Mouse (Mus musculus) MEL (cell line): ENCODE data around the gene Ifit1bl2.

Experiments used
- CTCF ChIP-seq, 3 experiments: IDR thresholded peaks in 2 of 3; conservative IDR thresholded peaks in 1 of 3; 2 replicates each; pipeline ENCODE4 v1.5.1; 2011 to 2012; ENCODE audit warnings: low read length in 3 of 3, low read depth in 2 of 3, mild to moderate bottlenecking in 2 of 3, improper control_type of control experiment in 1 of 3, inconsistent platforms in 1 of 3, mixed read lengths in 1 of 3, moderate library complexity in 1 of 3; ENCODE audit not compliant: control insufficient read depth in 1 of 3, insufficient read depth in 1 of 3, poor library complexity in 1 of 3, severe bottlenecking in 1 of 3
- E2F4 ChIP-seq: IDR thresholded peaks from 2 replicates; pipeline ENCODE4 v1.6.1; 2011; ENCODE audit warnings: low read depth, low read length, improper control_type of control experiment, borderline replicate concordance
- GABPA ChIP-seq: IDR thresholded peaks from 2 replicates; pipeline ENCODE4 v1.6.1; 2012; ENCODE audit warnings: low read depth, mild to moderate bottlenecking, inconsistent platforms, low read length, improper control_type of control experiment, moderate library complexity
- GATA1 ChIP-seq: IDR thresholded peaks from 2 replicates; pipeline ENCODE4 v1.6.1; 2011; ENCODE audit warnings: low read depth, low read length, improper control_type of control experiment
- HCFC1 ChIP-seq: IDR thresholded peaks from 2 replicates; pipeline ENCODE4 v1.6.1; 2012; ENCODE audit warnings: low read depth, mild to moderate bottlenecking, inconsistent platforms, low read length, improper control_type of control experiment, moderate library complexity
- POLR2A ChIP-seq, 2 experiments: IDR thresholded peaks; 2 replicates each; pipeline ENCODE4 v1.6.1; 2011 to 2012; ENCODE audit warnings: low read length in 2 of 2, mild to moderate bottlenecking in 2 of 2, control low read depth in 1 of 2, improper control_type of control experiment in 1 of 2, low read depth in 1 of 2, moderate library complexity in 1 of 2; ENCODE audit not compliant: control insufficient read depth in 1 of 2, insufficient read depth in 1 of 2, poor library complexity in 1 of 2
- UBTF ChIP-seq: IDR thresholded peaks from 2 replicates; pipeline ENCODE4 v1.6.1; 2012; ENCODE audit warnings: low read depth, mild to moderate bottlenecking, inconsistent platforms, low read length, improper control_type of control experiment, moderate library complexity, borderline replicate concordance; ENCODE audit not compliant: insufficient read depth

DNA sequence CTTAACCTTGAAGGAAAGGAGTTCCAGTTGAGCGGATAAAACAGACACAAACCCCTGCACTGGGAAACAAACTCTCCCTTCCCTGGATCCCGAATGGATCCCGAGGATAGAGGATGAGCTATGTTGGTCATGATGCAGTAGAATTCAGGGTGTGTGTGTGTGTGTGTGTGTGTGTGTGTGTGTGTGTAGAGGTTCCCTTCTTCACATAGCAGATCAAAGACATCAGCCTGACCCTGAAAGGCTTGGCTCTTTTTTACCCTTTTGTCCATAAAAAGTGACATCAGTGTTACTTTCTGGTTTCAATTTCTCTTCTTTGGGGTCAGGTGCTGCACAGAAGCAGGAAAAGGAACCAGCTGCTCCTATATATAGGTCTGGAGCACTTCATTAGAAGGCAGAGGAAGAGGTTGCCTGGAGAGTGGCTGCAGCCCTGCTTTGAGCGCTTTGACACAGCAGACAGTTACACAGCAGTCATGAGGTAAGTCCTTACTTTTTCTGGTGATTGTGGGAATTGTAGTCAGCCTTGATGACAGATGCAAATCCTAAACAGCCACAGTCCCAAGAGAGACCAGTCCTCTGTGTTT, 70.6 kb downstream of the Ifit1bl2 start:
- TF ChIP-seq CTCF (IDR thresholded peaks at IDR 0.05 in 2 of 3, conservative IDR thresholded peaks at IDR 0.05 in 1 of 3; ENCODE audit: control insufficient read depth in 1 of 3, insufficient read depth in 1 of 3, low read depth in 2 of 3, low read length in 3 of 3, poor library complexity in 1 of 3, severe bottlenecking in 1 of 3) (no peak), GATA1 (no peak), GABPA (no peak), POLR2A (IDR thresholded peaks at IDR 0.05; ENCODE audit: control insufficient read depth in 1 of 2, insufficient read depth in 1 of 2, low read depth in 1 of 2, low read length in 2 of 2, poor library complexity in 1 of 2) (no peak), E2F4 (no peak), UBTF (no peak), HCFC1 (no peak)
